Mouse (Mus musculus) CD4-positive, CD25-positive, alpha-beta regulatory T cell, adult 4 months (primary cell): ENCODE data around the gene Gm10153. TPM values are rescaled to one million over a fixed set of nuclear protein-coding genes. Genes with fewer than 3 reads are reported as not detected.
"Not testable (repeated sequence)": the region's sequence is repeated elsewhere in the genome, so short reads cannot be mapped to it uniquely, and the experiment has no call there.

ENCODE experiments used
- ATAC-seq: one replicate; pipeline ENCODE4 v1.8.0; 2017
- polyA plus RNA-seq, 2 experiments: library from polyadenylated mRNA; unstranded; fragments of 100-300 nt; shearing (Covaris generic); gene quantifications; one replicate each; pipeline ENCODE4 v1.2.1; 2017

Gene Gm10153
- polyA plus RNA-seq = not detected

GRCm38 (mm10) chr7:142190289-142190688 is at the start of gene Gm10153:
Gene Gm10153 (minus strand): TSS chr7:142190389.
- ATAC-seq = no peak

- no peak for ATAC-seq
Observed at GRCm38 (mm10) chr7:142231540-142231939, 41.4 kb upstream of the Gm10153 start.

- ATAC-seq = not testable (repeated sequence)
Observed at GRCm38 (mm10) chr7:142229871-142230270, 39.7 kb upstream of the Gm10153 start, which contains the start of gene Krtap5-5. Gene Krtap5-5 (minus strand): TSS chr7:142229971.

- no peak for ATAC-seq
Observed at GRCm38 (mm10) chr7:142224518-142224917, 34.3 kb upstream of the Gm10153 start.

GRCm38 (mm10) chr7:142212136-142212535 is 21.9 kb upstream of the Gm10153 start:
- ATAC-seq = not testable (repeated sequence)

- no peak for ATAC-seq
Observed at GRCm38 (mm10) chr7:142211559-142211958, 21.4 kb upstream of the Gm10153 start, which contains the start of gene Gm7579. Gene Gm7579 (plus strand): TSS chr7:142211859.

- ATAC-seq = not testable (repeated sequence)
Observed at GRCm38 (mm10) chr7:142206891-142207290, 16.7 kb upstream of the Gm10153 start.

- no peak for ATAC-seq
Observed at GRCm38 (mm10) chr7:142205488-142205887, 15.3 kb upstream of the Gm10153 start.

- ATAC-seq = no peak
Observed at GRCm38 (mm10) chr7:142201064-142201463, 10.9 kb upstream of the Gm10153 start, which contains the start of gene Krtap5-3. Gene Krtap5-3 (plus strand): TSS chr7:142201364.

GRCm38 (mm10) chr7:142198748-142199147 is 8.6 kb upstream of the Gm10153 start:
- ATAC-seq = no peak

GRCm38 (mm10) chr7:142188156-142188555 is 2.0 kb downstream of the Gm10153 start:
- no peak for ATAC-seq

- no peak for ATAC-seq
Observed at GRCm38 (mm10) chr7:142181021-142181420, 9.2 kb downstream of the Gm10153 start.

- ATAC-seq = no peak
Observed at GRCm38 (mm10) chr7:142178685-142179084, 11.5 kb downstream of the Gm10153 start.

GRCm38 (mm10) chr7:142175905-142176304 is 14.3 kb downstream of the Gm10153 start, which contains the start of gene Krtap5-2:
Gene Krtap5-2 (minus strand): TSS chr7:142176005.
- not testable (repeated sequence) for ATAC-seq

- ATAC-seq = no peak
Observed at GRCm38 (mm10) chr7:142169836-142170235, 20.4 kb downstream of the Gm10153 start.

- not testable (repeated sequence) for ATAC-seq
Observed at GRCm38 (mm10) chr7:142165639-142166038, 24.6 kb downstream of the Gm10153 start, which contains the start of gene Gm4553. Gene Gm4553 (minus strand): TSS chr7:142165739.

- no peak for ATAC-seq
Observed at GRCm38 (mm10) chr7:142159366-142159765, 30.8 kb downstream of the Gm10153 start.

- not testable (repeated sequence) for ATAC-seq
Observed at GRCm38 (mm10) chr7:142157013-142157412, 33.2 kb downstream of the Gm10153 start, which contains the start of gene Gm29735. Gene Gm29735 (minus strand): TSS chr7:142157113.

GRCm38 (mm10) chr7:142155308-142155707 is 34.9 kb downstream of the Gm10153 start:
- ATAC-seq = no peak

- ATAC-seq = no peak
Observed at GRCm38 (mm10) chr7:142152191-142152590, 38.0 kb downstream of the Gm10153 start.

- no peak for ATAC-seq
Observed at GRCm38 (mm10) chr7:142148633-142149032, 41.6 kb downstream of the Gm10153 start.

GRCm38 (mm10) chr7:142146033-142146432 is 44.2 kb downstream of the Gm10153 start:
- peak; percentile 45 for ATAC-seq

- no peak for ATAC-seq
Observed at GRCm38 (mm10) chr7:142145413-142145940, 44.7 kb downstream of the Gm10153 start.

GRCm38 (mm10) chr7:142144507-142144906 is 45.7 kb downstream of the Gm10153 start, which contains the start of gene Gm45337:
Gene Gm45337 (minus strand): TSS chr7:142144607.
- no peak for ATAC-seq
